Mouse (Mus musculus) left cerebral cortex, postnatal 10 days (tissue): ENCODE measurements at regions not wholly inside any gene's neighbourhood (a gene's known extent, or its start where the extent isn't known, plus 50 kb on each side); places are given as distances from the start of the nearest gene placed in this dataset.

ENCODE experiments used
- DNase-seq, 2 experiments: peaks; one replicate each; pipeline ENCODE4 v3.0.0; 2021 to 2022; ENCODE audit warnings: low spot score in 2 of 2, mixed read lengths in 1 of 2; ENCODE audit errors: extremely low spot score in 1 of 2
- intact Hi-C: fragments of 180-260 bp; cut with DNase I; formaldehyde crosslinking; loops from one replicate; pipeline ENCODE4 v1.15.1; 2025

GRCm38 (mm10) chr13:7870266-7870665 is 332.4 kb upstream of the Adarb2 start:
- DNase-seq: peak in 1 of 2 experiments; percentile 1
- intact Hi-C loops: no loop called here

GRCm38 (mm10) chr13:7915327-7915726 is 287.3 kb upstream of the Adarb2 start:
- intact Hi-C loops: no loop called here
- DNase-seq: no peak
